Mouse (Mus musculus): ENCODE measurements around the gene Ank2.

Ank2 gene

GRCm38 (mm10) chr3:127116226-127116625 is 382.9 kb downstream of the Ank2 start:
- DNase-seq (ENCODE audit: low read depth) = no peak

GRCm38 (mm10) chr3:127113238-127113637 is 385.9 kb downstream of the Ank2 start:
- DNase-seq (ENCODE audit: low read depth) = no peak

DNA sequence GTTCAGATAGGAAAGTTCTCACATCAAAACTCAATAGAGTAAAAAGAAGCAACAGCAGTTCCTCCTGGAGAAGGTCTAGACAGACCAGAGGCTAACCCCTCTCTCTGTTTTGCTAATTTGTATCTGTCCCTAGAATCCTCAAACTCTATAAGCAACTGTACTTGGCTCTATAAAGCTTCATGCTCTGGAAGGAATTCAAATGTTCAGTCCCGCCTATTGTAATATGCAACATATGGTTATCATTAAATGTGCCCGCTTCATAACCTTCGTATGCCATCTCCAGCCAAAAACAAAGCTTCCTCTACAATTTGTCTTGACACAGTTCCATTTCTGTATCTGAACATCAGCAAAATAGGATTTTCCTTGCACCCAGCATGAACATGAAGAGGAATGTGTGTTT is 389.7 kb downstream of the Ank2 start:
- DNase-seq (ENCODE audit: low read depth) = no peak

DNA sequence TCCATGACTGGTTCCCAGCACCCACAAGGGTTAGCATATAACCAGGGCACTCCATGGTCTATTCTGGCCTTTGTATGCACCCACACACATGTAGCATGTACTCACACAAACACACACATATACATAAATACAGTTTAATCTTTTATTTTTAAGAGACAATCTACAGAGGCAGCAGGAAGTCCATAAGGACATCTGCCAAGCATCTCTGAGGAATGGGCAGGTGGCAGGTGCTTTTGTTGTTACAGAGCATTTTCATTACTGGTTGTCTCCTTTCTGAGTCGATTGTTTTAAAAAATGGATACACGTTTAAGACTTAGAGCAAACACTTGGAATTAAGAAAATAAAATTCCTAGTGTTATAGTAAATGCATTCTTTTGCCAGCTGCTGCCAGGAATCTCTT is 390.7 kb downstream of the Ank2 start:
- DNase-seq (ENCODE audit: low read depth) = no peak

DNA sequence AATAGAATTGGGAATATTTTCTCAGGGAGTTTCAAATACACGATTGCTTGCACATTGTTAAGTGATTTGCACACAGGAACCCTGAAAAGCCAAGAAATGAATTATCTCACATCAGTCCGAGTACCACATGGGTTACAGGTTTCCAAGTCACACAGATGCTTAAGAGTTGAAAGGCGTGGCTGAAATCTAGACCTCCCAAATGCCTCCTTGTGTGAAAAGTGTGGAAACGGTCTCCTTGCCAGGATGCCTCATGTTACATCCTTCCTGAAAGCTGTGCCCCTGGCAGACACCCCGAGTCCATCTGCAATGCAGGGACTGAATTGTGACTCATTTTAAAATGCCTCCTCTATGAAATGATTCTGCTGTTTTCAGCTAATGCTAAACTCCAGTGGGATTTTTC is 391.9 kb downstream of the Ank2 start:
- DNase-seq (ENCODE audit: low read depth) = no peak

DNA sequence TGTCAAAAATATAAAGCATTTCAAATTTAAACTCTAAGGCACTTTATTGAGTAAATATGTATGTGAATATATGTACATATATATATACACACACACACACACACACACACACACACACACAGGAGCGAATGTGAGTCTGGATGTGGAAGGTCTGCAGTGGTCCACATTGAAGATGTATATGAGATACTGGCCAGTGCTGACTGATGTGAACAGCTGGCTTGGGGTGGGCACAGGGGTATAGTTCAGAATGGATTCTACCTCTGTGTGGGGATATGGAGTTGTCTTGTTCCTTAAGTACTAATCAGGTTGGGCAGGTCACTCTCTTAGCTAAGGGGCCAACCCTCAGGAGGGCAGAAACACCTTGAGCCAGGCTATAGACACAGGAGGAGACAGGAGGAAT is 397.8 kb downstream of the Ank2 start:
- DNase-seq (ENCODE audit: low read depth) = no peak

DNA sequence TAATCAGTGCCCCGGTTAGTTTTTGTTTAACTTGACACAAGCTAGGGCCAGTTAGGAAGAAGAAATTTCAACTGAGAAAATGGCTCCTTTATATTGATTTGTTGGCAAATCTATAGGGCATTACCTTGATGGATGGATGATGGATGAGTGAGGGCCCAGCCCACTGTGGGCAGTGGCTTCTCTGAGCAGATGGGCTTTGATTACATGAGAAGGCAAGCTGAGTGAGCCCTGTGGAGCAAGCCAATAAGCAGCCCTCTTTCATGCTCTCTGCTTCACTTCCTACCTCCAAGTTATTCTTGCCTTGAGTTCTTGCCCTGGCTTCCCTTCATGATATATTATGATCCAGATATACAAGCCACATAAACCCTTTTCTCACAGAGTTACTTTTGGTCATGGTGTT is 401.4 kb downstream of the Ank2 start:
- DNase-seq (ENCODE audit: low read depth) = no peak

DNA sequence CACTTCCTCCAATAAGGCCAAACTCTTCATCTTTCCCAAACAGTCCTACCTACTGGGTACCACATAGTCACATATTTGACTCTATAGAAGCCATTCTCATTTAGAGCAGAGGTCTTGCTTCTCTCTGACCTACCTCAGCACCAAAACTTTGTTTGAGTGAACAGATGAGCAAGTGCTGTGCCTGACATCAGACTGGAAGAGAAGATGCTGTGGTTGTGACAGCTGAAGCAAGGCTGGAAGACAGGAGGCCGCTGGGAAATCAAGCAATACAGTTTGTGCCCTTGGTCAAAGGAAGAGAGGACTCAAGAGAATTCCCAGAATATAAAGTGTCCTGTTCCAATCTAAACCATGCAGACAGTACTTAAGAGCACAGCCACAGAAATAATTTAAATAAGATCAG is 402.0 kb downstream of the Ank2 start:
- DNase-seq (ENCODE audit: low read depth) = no peak

- no peak for DNase-seq (ENCODE audit: low read depth)
These were observed 405.5 kb downstream of the Ank2 start for GRCm38 (mm10) chr3:127093631-127094030.

DNA sequence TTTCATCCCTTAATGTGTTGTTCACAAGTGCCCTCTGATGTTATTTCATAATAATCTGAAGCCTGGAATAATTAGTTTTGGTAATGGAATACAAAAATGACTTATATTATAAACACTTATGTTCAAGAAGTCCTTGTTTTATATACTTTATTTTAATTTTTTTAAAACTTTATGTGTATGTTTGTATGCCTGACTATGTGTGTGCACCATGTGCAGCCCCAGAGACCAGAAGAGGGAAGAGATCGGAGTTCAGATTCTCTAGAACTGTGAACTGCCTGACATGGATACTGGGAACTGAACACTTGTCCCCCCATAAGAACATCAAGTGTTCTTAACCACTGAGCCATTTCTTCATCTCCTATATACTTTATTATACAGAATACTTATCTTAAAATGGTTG is 411.6 kb downstream of the Ank2 start:
- DNase-seq (ENCODE audit: low read depth) = no peak

DNA sequence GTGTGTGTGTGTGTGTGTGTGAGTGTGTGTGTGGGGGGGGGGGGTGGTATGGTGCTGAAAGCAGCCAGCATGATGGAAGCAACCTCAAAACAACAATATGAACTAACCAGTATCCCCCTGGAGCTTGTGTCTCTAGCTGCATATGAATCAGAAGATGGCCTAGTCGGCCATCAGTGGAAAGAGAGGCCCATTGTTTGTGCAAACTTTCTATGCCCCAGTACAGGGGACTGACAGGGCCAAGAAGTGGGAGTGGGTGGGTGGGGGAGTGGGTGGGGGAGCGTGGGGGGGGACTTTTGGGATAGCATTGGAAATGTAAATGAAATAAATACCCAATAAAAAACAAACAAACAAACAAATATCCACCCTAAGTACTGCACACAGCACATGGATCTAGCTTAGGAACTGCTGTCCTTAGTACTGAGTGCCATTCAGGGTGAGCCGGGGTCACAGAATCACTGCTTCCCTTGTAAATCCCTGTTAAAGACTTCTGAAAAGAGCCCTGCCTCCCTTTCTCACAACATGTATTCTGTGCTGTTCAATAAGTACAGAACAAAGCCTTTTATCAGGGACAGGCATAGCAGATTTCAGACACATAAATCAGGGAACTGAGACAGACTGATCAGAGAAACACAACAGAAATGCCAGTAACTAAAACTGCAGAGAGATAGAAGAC is 412.2 kb downstream of the Ank2 start:
- DNase-seq (ENCODE audit: low read depth) = no peak

DNA sequence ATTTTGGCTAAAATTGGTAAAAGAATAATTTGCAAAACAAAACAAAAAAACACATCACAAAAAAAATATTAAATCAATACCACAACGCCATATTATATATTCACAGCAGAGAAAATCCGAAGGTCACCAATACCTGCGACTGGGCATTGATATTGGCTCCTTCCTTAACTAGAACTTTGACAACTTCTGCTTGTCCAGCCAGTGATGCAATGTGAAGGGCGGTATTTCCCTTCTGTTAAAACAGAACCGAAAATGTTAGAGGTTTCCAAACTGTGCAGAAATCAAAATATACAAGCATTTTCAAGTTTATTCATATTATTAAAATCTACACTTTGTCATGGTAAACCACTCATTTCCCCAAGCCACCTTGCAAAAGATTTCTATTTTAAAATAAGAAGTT is 421.8 kb downstream of the Ank2 start:
- DNase-seq (ENCODE audit: low read depth) = no peak

- DNase-seq (ENCODE audit: low read depth) = no peak
These were observed 423.4 kb downstream of the Ank2 start for GRCm38 (mm10) chr3:127075531-127076280.

DNA sequence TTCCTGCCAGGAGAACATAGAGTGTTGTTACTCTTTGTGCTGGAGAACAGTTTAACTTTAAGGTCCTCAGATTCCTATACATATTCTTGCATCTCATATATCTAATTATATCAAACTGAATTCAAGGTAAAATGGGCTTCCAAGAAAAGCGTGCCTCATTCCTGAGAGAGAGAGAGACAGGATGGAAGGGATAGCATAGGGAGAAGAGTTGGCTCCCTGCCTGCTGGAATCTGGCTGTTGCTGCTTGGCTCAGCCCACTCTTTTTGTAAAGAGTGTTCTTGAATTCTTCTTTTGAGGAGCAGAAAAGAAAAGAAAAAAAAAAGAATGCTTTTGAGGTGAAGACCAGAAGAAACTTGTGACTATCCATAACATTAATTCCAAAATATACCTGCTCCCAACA is 427.7 kb downstream of the Ank2 start:
- DNase-seq (ENCODE audit: low read depth) = no peak

DNA sequence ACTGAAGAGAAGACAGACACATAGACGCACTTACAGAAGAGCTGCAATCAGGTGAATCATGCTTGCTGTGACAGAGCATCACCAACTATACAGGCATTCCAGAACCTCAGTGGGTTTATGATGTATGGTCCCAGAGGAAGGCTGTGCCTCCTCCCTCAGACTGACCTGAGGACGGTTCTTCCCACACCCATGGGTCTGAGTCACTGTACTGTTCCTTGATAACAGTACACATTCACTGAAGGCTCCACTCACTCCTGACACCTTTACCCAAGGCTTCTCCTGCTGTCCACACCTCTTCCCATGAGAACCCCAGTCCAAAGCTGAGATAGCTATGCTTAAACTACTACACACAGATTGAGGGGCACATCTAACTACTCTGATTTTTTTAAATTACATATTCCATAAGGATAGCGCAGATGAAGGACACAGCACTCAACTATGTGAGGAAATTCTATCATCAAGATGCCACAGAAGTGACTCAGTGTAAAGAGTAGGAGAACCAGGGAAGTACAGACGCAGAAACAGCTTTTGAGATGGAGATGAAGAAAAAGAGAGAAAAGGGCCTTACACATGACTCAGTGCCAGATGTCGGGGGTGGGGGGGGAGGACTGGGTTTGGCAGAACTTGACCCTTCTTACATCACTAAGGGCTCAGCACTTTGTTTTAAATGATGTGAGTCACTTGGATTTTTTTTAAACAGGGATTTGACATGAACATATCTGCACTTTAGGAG is 435.3 kb downstream of the Ank2 start:
- DNase-seq (ENCODE audit: low read depth) = no peak

GRCm38 (mm10) chr3:127059671-127060070 is 439.5 kb downstream of the Ank2 start:
- DNase-seq (ENCODE audit: low read depth) = no peak

- DNase-seq (ENCODE audit: low read depth) = no peak
These were observed 457.9 kb downstream of the Ank2 start for GRCm38 (mm10) chr3:127041288-127041687.

DNA sequence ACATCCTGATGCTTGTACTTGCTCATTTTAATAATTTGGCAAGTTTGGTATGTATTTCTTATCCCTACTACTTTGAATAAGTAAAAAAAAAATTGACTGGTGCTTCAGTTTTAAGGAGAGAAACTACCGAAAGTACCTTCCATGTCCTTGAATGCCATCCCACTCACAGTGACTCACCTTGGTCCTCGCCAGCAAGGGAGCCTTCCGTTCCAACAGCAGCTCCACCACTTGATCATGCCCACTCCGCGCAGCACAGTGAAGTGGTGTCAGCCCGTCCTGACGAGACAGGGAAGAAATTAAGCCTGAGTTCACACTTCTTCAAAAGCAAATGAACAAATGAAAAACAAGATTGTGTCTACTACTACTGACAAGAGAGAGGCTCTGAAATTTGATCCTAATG is 460.6 kb downstream of the Ank2 start:
- DNase-seq (ENCODE audit: low read depth) = no peak

DNA sequence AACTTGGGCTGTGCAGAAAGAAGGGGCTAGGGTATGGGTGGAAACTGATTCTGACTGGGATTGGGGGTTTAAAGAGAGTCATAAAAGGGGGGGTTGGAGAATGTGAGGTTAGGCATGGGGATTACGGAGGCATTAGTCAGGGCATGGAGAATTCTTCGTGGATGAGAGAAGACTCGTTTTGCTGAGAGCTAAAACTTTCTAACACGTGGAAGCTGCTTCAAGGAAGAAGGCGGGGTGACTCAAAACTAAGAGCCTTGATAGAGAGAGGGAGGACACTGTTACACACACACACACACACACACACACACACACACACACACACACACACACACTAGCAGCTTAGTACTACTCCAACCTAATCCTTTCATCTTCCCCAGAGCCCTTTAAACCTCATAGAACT is 463.0 kb downstream of the Ank2 start:
- DNase-seq (ENCODE audit: low read depth) = no peak

GRCm38 (mm10) chr3:127035540-127035939 is 463.6 kb downstream of the Ank2 start:
- DNase-seq (ENCODE audit: low read depth) = no peak

DNA sequence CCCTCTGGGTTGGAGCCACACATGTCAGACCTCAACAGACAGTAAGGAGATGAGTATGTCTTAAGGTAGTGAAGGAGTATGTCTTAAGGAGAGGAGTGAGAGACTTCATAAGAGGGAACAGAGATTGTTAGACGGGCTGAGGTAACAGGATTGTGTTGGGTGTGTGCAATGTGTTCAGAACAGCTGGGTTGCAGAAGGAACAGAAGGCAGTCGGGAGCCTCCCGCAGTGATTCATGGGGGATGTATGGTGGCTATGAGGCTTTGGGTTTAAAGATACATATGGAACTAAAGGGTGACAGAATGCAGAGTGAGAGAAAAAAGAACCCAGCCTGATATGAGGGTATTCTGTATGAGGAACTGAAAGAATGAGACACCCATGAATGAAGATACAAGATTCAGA is 464.2 kb downstream of the Ank2 start:
- no peak for DNase-seq (ENCODE audit: low read depth)

GRCm38 (mm10) chr3:127023992-127024391 is 475.2 kb downstream of the Ank2 start:
- no peak for DNase-seq (ENCODE audit: low read depth)

DNA sequence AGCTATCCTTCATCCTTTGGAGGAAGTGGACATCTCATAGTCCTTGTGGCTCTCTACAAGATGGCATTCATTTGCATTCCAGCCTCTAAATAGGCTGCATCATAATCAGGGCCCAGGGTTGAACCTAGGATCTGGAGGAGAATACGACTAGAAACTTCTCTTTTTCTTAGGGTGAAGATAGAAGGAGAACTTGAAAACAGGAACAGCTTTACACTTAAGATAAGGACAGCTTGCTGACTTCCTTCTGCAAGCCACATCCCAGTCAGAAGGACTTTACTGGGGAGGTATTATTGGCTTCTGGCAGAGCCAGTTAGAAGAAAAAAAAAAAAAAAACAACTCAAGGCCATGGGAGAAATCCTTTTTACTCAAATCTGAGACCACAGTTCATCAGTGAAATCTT is 479.0 kb downstream of the Ank2 start:
- DNase-seq (ENCODE audit: low read depth) = no peak
